Mouse (Mus musculus): Measurements from ENCODE around the gene Gm17545.

DNA sequence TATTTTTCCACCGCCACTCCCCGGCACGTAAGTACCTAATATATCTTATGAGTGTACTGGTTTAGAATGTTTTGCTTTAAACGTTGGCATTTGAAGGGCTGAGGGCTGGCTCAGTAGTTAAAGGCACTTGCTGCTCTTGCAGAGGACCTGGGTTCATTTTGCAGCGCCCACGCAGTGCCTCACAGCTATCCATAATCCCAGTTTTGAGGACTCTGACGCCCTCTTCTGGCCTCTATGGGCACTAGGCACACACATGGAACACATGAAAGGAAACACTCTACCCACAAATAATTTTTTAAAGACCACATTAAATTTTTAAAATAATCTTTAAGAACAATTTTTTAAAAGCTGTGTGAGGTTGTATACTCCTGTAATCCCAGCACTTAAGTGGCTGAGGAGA is 44.6 kb upstream of the Gm17545 start:
- TF ChIP-seq CTCF (IDR thresholded peaks at IDR 0.05; ENCODE audit: extremely low read depth, insufficient read length, insufficient replicate concordance, low read depth, low read length) (no peak), POLR2A (IDR thresholded peaks at IDR 0.05; ENCODE audit: low read depth, low read length) (no peak)

All from small intestine, adult 2 months (tissue).